Mouse (Mus musculus): Measurements from ENCODE around the gene B4galt1.

Gene B4galt1

DNA sequence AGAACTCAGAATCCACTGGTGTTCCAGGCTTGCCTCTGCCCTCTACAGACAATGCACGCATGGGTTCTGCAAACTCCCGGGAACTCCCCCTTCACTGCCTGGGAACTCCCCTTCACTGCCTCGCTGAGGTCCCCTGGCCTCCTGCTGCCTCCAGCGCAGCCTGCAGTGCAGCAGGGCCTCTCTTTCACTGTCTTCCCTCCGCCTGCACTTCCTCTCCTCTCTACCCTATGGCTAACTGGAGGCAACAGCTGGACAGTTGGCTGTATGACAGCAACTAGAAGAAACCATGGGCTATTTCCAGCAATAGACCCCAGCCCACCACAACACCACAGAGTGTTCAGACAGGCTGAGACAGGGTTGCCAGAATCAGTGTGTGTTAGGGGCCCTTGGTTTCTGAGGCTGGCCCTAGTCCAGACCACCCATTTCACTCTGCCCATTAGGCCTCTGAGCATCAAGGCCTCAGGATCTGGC is 9.5 kb downstream of the B4galt1 start:
- in situ Hi-C loops (cut with MboI, MseI): no loop called here

GRCm38 (mm10) chr4:40843726-40844125 is 10.1 kb downstream of the B4galt1 start:
- in situ Hi-C loops (cut with MboI, MseI): no loop called here

DNA sequence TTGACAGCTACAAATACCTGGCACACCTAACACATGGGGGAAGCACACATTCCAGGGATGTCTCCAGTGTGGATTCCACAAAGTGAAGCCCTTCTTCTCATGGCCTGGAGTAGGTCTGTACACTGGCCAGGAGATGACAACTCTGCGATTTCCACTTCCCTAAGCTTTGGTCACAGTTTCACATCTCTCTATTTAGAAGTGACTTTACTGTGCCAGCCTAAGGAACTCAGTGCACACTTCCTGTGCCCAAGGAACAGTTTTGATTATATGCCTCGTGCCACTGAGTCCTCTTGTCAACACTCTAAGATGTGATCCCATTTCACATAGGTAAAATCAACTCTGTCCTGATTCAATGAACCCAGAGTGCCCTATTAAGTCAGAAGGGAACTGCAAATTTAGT is 13.4 kb downstream of the B4galt1 start:
- in situ Hi-C loops (cut with MboI, MseI): no loop called here

GRCm38 (mm10) chr4:40839251-40839650 is 14.6 kb downstream of the B4galt1 start:
- in situ Hi-C loops (cut with MboI, MseI): loop anchor here in 1 of 2 experiments (10.0 kb wide), 1 partner anchor 54 kb away; no protein-coding TSS in a partner anchor

GRCm38 (mm10) chr4:40837451-40838285 is 16.1 kb downstream of the B4galt1 start:
- in situ Hi-C loops (cut with MboI, MseI): loop anchor here in 1 of 2 experiments (10.0 kb wide), 1 partner anchor 53 kb away; no protein-coding TSS in a partner anchor

DNA sequence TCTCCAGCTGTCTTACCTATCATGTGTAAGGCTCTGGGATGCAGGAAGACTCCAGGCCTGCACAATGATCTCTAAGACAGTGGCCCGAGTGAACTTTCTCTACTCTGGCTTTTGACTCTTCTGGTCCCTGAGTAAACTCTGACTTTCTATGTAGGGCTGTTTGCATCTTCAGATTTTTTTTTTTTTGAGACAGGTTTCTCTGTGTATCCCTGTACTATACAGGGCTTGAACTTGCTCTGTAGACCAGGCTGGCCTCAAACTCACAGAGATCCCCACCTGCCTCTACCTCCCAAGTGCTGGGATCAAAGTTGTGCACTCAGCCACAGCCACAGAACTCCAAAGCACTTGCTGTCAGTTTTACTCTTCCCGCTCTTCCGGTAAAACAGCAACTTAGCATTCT is 16.8 kb downstream of the B4galt1 start:
- in situ Hi-C loops (cut with MboI, MseI): loop anchor here in 1 of 2 experiments (10.0 kb wide), 1 partner anchor 52 kb away; no protein-coding TSS in a partner anchor

DNA sequence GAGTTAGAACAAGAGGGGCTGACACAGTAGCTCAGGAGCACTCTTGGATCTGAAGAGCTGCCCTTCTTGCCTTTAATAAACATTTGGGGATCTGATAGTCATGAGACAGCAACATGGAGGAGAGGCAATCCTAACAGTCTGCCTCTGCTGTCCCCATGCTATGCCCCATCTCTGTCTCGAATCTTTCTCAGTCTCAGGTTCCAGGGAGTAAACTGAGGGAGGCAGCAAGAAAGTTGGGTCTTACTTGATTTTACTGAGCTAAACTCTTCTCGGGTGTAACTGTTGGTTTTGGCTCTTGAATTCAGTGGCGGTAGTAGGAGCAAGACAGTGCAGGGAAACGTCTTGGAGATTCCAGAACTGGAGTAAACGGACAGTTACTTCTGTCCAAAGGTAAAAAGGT is 18.9 kb downstream of the B4galt1 start:
- in situ Hi-C loops (cut with MboI, MseI): loop anchor here in 1 of 2 experiments (10.0 kb wide), 1 partner anchor 50 kb away; no protein-coding TSS in a partner anchor

- in situ Hi-C loops (cut with MboI, MseI): loop anchor here in 1 of 2 experiments (10.0 kb wide), 1 partner anchor 50 kb away; no protein-coding TSS in a partner anchor
Observed at GRCm38 (mm10) chr4:40834232-40834786, 19.5 kb downstream of the B4galt1 start.

DNA sequence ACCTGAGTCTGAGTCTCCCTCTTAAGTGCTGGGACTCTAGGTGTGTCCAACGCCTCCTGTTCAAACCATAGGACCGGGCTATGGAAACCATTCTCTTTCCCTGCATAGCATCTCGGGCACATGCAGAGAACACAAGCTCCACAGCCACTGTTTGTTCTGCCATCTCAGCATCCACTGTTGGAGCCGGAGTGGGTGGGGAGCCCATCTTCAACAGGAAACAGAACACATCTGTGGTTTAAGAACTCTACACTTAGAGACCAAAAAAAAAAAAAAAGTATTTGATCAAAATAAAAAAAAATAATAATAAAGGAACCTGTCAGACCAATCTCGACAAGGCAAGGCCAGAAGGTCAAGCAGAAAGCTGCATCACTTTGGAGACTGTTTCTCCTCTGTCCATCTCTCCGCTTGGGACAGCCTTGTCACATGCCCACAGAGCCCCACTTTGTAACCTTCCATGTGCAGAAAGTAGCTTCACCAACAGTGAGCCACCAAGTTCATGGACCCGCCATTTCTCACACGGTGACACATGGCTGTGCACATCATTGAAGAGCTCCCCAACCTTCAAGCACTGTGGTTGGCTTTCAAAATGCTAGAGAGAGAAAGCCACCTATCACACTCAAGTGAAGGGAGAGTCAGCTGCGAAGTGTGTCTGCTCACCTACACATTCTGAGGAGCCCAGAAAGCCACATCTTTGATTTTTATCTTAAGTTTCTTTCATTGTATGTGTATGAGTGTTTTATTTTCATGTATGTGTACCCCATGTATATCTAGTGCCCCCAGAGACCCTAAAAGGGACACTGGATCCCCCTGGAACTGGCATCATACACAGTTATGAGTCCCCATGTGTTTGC is 20.2 kb downstream of the B4galt1 start:
- in situ Hi-C loops (cut with MboI, MseI): loop anchor here in 1 of 2 experiments (10.0 kb wide), 1 partner anchor 49 kb away; no protein-coding TSS in a partner anchor

DNA sequence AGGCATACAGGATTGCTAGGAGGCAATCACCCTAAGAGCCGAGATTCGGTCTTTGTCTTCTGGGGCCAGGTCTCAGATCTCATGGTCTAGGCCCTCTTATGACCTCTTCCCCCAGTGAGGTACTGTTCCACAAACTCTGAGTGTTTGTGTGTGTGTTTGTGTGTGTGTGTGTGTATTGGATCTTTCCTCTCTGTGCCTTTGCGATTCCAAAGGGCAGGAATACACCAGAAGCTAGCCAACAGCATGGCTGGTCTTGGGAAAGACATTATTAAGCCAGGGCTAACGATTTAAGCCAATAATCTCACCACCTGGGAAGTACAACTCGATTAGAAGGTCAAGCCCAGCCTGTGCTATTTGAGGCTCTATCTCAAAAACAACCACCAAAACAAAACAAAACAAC is 23.3 kb downstream of the B4galt1 start:
- in situ Hi-C loops (cut with MboI, MseI): loop anchor here in 1 of 2 experiments (10.0 kb wide), 1 partner anchor 46 kb away; no protein-coding TSS in a partner anchor

GRCm38 (mm10) chr4:40829654-40830400 is 24.0 kb downstream of the B4galt1 start:
- in situ Hi-C loops (cut with MboI, MseI): loop anchor here in 1 of 2 experiments (10.0 kb wide), 1 partner anchor 45 kb away; no protein-coding TSS in a partner anchor

- in situ Hi-C loops (cut with MboI, MseI): no loop called here
Observed at GRCm38 (mm10) chr4:40828910-40829309, 24.9 kb downstream of the B4galt1 start.

DNA sequence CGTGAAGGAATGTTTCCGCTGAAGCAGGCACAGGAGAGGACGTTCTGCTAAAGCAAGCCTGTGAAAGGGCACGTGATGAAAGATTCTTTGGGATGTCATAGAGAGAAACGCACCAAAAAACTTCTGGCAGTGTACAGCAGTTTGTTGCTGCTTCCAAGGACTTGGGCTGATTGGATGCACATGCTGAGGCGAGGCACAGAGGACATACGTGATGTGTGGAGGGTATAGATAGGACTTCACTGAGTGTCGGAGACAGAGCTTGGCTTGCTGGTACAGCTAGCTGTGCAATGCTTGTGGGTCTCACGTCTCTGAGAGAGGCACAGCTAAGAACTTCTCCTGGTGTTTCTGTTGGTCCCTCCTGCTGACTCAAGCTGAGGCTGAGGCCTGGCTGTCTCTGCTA is 25.9 kb downstream of the B4galt1 start:
- in situ Hi-C loops (cut with MboI, MseI): no loop called here

GRCm38 (mm10) chr4:40826810-40827209 is 27.0 kb downstream of the B4galt1 start:
- in situ Hi-C loops (cut with MboI, MseI): no loop called here

GRCm38 (mm10) chr4:40825981-40826380 is 27.8 kb downstream of the B4galt1 start:
- in situ Hi-C loops (cut with MboI, MseI): no loop called here

DNA sequence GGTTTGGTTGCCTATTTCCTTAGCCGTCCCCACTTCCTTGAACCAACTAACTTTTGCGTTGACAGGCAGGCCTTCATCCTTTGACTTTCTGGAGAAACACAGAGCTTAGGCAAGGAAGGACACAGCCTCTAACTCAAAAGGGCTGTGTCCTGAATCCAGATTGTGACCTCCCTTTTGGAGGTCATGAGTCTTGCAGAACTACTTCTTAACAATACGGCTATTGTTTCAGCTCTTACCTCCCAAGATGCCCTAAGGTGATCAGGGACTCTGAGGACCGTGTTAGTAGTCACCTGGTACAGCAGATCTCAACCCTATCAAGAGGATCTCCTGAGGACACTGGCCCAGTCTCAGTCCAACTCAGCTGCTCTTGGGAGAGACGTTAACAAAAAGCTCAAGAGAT is 28.7 kb downstream of the B4galt1 start:
- in situ Hi-C loops (cut with MboI, MseI): no loop called here

DNA sequence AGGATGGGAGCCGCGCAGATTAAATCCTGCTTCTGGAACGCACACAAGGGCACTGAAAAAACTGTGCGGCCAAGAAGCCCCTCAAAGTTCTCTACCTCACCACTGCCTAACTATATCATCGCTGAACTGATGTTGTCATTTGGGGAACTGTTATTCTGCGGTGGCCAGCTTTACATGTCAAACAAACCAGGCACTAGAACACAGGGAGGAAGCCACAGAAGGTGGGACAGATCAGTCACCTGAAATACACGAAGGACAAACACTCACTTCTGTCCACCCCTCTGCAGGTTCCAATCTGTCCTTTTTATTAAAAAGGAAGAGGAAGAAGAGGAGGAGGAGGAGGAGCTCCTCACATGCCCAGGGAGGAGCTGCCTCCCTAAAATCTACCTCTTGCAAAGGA is 29.3 kb downstream of the B4galt1 start:
- in situ Hi-C loops (cut with MboI, MseI): loop anchor here in 1 of 2 experiments (5.0 kb wide), 1 partner anchor 68 kb away; no protein-coding TSS in a partner anchor

DNA sequence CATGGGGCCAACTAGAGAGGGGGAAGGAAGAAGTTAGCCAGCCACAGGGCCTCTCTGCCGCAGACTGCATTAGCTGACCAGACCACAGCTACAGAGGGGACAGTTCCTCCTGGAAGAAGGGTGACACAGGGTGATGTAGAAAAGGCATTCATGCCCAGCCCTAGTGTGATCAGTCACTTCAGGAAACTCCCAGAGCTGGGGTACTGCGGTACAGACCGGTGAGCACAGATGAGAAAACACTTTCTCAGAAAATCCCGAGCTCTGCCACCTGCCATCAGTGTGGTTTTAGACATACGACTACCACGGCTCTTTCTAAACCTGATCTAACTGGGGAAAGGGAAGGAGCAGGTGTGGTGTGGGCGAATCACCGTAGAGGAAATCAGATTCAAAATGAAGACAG is 30.1 kb downstream of the B4galt1 start:
- in situ Hi-C loops (cut with MboI, MseI): loop anchor here in 1 of 2 experiments (5.0 kb wide), 1 partner anchor 69 kb away; no protein-coding TSS in a partner anchor

DNA sequence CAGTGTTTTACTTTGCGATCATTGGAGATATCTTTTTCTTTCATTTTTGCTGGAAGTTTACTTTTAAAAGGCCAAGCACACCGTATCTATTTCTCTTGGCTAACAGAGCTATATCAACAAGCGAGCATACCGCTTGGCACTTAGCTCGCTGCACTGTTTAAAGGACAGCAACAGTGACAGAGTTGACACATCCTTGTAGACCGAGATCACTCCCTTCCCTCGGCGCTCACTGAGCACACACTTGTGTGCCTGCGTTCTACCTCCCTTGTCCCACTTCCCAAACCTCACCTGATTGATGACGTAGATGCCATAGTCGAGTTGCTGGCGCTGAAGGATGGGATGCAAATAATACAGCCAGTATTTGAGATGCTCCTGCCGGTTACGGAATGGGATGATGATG is 30.7 kb downstream of the B4galt1 start:
- in situ Hi-C loops (cut with MboI, MseI): loop anchor here in 1 of 2 experiments (5.0 kb wide), 1 partner anchor 69 kb away; no protein-coding TSS in a partner anchor

DNA sequence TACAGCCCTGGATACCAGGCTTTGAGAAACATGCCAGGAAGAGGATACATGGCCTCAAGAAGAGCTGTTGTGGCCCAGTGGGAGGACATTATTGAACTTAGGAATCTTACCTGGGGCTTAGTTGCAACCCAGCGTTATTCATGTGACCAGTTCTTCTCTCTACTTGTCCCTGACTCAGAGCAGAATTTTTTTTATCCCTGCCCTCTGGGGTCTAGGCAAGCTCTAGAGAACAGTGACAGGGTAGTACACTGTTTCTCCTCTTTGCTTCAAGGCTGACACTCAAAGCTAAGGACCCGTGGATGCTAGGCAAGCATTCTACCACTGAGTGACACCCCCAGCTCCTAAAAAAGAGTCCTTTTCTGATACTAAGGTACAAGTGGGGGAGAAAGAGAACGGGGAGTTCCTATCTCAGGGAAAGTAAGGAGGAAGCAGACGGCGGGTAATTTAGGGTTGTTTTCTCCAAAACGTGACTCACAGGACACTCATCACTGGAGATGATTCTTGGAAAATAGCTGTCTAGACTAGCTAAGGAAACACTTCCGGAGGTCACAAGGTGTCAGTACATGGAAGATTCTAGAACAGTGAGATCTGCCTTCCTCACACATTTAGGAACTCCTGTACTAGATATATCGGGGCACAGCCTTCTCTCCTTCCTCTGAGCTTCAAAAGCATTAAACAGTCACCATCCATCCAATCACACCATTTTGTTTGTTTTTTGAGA is 32.3 kb downstream of the B4galt1 start:
- in situ Hi-C loops (cut with MboI, MseI): loop anchor here in 1 of 2 experiments (5.0 kb wide), 1 partner anchor 71 kb away; no protein-coding TSS in a partner anchor

Data from T-helper 17 cell (primary cell).